Mouse (Mus musculus): Measurements from ENCODE around the gene Ggt7. TPM values are rescaled to one million over a fixed set of nuclear protein-coding genes. Genes with fewer than 3 reads are reported as not detected.
A peak's percentile ranks its signal among the peaks of the same experiment; 100 is the strongest.
"Not testable (repeated sequence)": the region's sequence is repeated elsewhere in the genome, so short reads cannot be mapped to it uniquely, and the experiment has no call there.

Ggt7 gene
- total RNA-seq, 2 experiments from 2014 or later, result 107 to 119 TPM

DNA sequence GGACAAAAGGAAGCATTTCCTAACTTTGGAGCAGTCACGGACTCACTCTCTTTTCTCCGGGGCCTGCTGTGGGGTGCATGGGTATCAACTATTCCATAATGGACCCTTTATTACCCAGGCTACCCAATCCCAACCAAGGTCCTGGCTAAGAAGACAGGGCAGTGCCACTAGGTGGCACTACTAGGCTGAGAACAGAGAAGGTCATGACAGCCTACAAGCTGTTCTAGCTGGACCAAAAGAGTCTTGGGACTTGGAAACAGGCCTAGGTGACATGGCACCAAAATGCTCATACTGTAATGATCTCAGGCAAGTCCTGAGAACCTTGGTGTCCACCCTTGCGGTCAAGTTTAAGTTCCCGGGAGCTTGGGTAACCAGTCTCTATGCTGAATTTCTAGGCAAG, 5.6 kb downstream of the Ggt7 start:
- DNase-seq (ENCODE audit: low spot score in 2 of 2), result no peak

DNA sequence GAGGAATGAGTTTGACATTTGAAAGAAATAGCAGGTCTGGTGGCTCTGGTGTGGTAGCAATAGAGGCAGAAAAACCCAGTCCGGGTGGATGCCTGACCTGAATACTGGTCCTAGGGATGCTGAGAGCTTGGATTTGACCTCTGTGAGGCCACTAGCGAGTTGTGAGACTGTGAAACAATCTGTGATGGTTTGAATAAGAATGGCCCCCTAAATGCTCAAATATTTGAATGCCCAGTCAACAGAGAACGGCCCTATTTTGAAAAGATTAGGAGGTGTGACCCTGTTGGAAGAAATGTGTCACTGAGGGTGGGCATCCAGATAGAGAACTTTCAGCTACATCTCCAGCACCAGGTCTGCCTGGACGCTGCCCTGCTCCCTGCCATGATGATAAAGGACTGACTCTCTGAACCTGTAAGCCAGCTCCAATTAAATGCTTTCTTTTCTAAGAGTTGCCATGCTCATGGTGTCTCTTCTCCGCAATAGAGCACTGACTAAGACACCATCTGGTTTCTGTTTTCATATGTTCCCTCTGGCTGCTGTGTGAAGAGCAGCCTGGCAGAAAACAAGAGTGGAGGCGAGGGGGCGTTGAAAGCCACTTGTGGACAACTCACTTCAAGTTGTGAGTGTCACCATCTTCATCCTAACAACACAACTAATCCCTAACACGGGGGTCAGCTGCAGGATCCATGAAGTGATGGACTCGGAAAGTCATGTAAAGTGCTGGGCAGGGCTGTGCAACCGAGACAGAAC, 10.1 kb downstream of the Ggt7 start:
- peak in 1 of 2 experiments; percentile 45 for DNase-seq (ENCODE audit: low spot score in 2 of 2)

GRCm38 (mm10) chr2:155505811-155506210, 12.2 kb downstream of the Ggt7 start:
- no peak for DNase-seq (ENCODE audit: low spot score in 2 of 2)

DNA sequence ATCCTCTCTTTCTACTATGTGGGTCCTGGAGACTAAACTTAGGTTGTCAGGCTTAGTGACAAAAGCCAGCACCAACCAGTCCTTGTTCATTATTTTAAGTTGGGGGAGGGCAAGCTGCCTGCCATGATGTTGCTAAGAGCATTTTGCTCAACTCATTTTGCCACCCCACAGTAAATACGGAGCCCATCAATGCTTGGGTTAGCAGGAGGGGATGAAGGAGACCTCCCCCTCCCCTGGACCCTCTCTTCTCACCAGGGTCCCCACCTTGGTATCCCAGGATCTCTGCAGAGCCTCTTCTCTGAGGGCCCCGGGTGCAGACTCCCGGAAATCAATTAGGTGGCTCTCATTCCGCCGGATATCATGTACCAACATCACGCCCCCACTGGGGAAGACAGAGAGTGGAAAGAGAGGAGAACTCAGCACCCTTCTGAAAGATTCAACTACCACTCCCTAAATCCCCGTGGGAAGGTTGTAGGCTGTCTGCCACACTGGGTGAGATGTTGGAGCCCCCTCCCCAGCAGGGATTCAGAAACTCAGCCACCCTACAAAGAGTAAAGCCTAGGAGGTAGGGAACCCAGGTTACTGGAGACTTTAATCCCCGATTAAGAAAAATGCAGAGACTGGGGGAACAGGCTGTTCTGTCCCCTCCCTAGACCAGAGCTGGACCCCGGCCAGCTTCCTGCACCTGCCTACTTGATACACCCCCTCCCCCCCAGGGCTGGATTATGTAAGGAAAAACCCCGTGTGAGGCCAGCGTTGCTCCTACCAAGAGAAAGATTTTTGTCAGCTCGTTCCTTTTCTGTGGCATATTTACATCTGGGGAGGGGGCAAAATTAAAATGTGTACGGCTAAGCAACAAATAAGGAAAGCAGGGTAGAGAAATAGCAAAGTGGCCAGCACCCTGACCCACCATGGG, 13.3 kb downstream of the Ggt7 start:
- no peak for DNase-seq (ENCODE audit: low spot score in 2 of 2)

GRCm38 (mm10) chr2:155502596-155502995, 15.4 kb downstream of the Ggt7 start:
- no peak for DNase-seq (ENCODE audit: low spot score in 2 of 2)

DNA sequence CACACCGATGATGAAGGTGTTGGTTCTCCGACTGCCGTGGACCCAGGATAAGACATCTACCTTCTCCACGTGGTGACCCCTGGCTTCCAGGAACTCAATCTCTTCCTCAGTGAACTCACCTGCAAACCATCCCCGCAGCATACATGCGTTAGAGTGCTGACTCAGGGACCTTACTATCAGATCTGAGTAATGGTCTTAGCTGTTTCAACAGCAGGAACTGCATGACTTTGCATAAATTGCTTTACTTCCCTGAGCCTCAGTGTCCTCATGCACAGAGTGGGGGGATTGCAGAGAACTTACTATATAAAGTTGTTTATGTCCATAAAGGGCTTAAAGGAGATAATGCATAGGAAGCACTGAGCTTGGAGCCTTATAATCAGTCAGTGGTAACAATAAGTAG, 27.0 kb downstream of the Ggt7 start:
- no peak for DNase-seq (ENCODE audit: low spot score in 2 of 2)

DNA sequence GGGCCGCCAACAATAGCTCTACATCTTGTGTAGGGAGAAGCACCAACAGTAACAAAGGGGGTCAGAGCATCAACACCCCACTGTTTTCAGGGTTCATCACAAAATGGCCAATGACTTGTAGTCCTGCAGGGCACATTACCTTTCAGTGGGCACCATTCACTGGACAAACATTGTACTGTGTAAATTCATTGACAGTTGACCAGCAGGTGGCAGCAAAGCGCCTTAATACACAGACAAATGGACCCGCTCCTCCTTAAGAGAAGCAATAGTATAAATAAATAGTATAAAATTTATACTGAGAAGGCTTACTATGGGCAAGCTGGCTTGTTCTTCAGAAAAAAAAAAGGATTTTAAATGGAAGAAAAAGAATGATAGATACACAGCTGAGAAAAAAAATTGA, 36.0 kb downstream of the Ggt7 start:
- DNase-seq (ENCODE audit: low spot score in 2 of 2), result peak in 1 of 2 experiments; percentile 60

DNA sequence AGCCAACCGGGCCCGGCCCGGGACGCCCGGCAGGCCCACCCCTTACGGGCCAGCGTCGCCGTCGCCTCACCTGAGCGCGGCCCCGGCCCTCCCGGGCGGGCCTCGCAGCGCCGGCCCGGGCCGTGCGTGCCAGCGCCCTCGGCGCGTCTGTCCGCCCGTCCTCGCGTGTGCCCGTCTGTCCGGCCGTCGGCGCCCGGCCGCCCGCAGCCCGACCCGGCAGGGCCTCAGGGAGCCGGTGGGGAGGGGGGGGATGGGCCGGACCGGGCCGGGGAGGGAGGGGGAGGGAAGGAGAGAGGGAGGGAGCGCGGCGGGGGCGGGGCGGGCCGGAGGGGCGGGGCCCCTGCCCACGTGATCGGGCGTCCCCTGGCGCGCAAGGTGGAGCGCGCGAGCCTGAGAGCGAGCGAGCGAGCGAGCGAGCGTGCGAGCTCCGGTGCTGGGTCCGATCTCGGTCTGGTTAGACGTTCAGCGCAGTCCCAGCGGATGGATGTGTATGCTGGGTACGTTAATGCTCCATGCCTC, 44.4 kb downstream of the Ggt7 start, which contains the start of gene Ncoa6:
Gene Ncoa6 (minus strand): TSS at position 325 of the 519 bp plus-strand sequence.
- DNase-seq (ENCODE audit: low spot score in 2 of 2), result peak in 1 of 2 experiments; percentile 69

GRCm38 (mm10) chr2:155472671-155473569, 45.1 kb downstream of the Ggt7 start:
- DNase-seq (ENCODE audit: low spot score in 2 of 2), result peak; percentile 29 to 46

- DNase-seq (ENCODE audit: low spot score in 2 of 2), result no peak
These were observed 51.2 kb downstream of the Ggt7 start for GRCm38 (mm10) chr2:155466861-155467260.

DNA sequence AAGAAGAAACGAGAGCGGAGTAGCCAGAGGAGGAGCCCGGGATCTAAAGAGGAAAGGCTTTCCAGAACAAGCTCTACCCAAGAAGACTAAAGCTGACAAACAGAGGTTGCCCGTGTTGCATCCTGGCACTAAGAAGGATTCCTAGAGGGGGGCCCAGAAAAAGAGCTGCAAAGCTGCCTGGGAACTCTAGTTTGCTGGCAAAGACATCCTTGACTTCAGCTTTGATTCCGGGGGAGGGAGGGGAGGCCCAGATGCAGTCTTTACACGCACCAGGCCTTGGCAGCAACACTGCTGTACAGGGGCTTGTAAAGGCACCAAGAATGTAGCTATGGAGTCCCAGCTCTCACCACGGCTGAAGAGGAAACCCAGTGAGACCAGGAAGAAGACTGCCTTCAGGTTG, 64.4 kb downstream of the Ggt7 start:
- peak; percentile 11 to 34 for DNase-seq (ENCODE audit: low spot score in 2 of 2)

DNA sequence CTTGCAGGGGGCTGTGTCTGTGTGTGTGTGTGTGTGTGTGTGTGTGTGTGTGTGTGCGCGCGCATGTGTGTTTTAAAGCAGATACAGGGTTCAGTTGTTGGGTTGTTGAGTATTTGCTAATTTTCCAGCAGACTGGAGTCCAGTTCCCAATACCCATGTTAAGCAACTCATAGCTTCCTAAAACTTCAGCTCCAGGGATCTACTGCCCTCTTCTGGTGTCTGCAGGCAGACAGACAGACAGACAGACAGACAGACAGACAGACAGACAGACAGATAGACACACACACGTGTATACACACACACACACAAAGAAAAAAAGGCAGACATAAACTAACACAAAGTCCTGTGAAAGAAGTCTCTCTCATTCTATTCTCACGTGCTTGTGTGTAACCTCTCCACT, 66.8 kb downstream of the Ggt7 start:
- DNase-seq (ENCODE audit: low spot score in 2 of 2), result no peak

DNA sequence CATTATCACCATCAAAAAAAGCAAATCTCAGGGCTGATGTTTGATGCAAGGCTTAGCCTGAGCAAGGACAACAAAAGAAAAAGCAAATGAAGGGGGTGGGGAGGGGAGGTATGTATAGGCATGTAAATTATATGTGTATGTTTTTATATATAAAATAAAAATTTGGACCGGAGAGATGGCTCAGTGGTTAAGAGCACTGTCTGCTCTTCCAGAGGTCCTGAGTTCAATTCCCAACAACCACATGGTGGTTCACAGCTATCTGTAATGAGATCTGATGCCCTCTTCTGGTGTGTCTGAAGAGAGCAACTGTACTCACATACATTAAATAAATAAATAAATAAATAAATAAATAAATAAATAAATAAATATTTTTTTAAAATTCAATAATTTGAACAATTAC, 70.1 kb downstream of the Ggt7 start:
- not testable (repeated sequence) for DNase-seq (ENCODE audit: low spot score in 2 of 2)

GRCm38 (mm10) chr2:155443446-155443845, 74.6 kb downstream of the Ggt7 start:
- no peak for DNase-seq (ENCODE audit: low spot score in 2 of 2)

GRCm38 (mm10) chr2:155442916-155443315, 75.1 kb downstream of the Ggt7 start:
- no peak for DNase-seq (ENCODE audit: low spot score in 2 of 2)

Other genes starting within 250 kb of the Ggt7 start
- gene Map1lc3a, start 241.9 kb downstream of the Ggt7 start, total RNA-seq (2021), result 100 to 1,000 TPM; 359 to 363 TPM
- gene Pigu, start 160.8 kb downstream of the Ggt7 start, total RNA-seq (2021), result 10 to 100 TPM; 22.5 to 23.5 TPM
- gene Trp53inp2, start 137.2 kb downstream of the Ggt7 start, total RNA-seq (2021), result 100 to 1,000 TPM; 235 TPM
- 10 to 100 TPM; 61.1 to 71.8 TPM for gene Ncoa6, start 44.3 kb downstream of the Ggt7 start, total RNA-seq (2021)
- 10 to 100 TPM; 60.4 to 63.1 TPM for gene Acss2, start 289 bp downstream of the Ggt7 start, total RNA-seq (2021)
- gene Gss, start 74.6 kb upstream of the Ggt7 start, total RNA-seq (2021), result 10 to 100 TPM; 14.5 to 16.4 TPM
- 1 to 10 TPM; 3.1 to 4.9 TPM for gene Myh7b, start 93.0 kb upstream of the Ggt7 start, total RNA-seq (2021)
- 100 to 1,000 TPM; 149 to 156 TPM for gene Trpc4ap, start 174.1 kb upstream of the Ggt7 start, total RNA-seq (2021)
- 10 to 100 TPM; 18.2 to 19.6 TPM for gene Edem2, start 211.2 kb upstream of the Ggt7 start, total RNA-seq (2021)
- gene Gm17581, start 217.6 kb upstream of the Ggt7 start, total RNA-seq (2021), result not detected
- 1 to 10 TPM; 1.3 to 1.6 TPM for gene Procr, start 232.9 kb upstream of the Ggt7 start, total RNA-seq (2021)

Measured in layer of hippocampus, postnatal 14 days (tissue).